Mouse (Mus musculus): ENCODE results near the gene Brf1. TPM values are rescaled to one million over a fixed set of nuclear protein-coding genes. Genes with fewer than 3 reads are reported as not detected.

The Brf1 gene
- polyA plus RNA-seq, 1 experiment: 27.2 TPM

- TF ChIP-seq MAX (IDR thresholded peaks at IDR 0.05) (no peak), FOSL1 (IDR thresholded peaks at IDR 0.05; ENCODE audit: insufficient read depth, low read length, poor library complexity, severe bottlenecking) (no peak), CEBPB (IDR thresholded peaks at IDR 0.05; ENCODE audit: low read depth) (no peak), USF1 (IDR thresholded peaks at IDR 0.05; ENCODE audit: low read depth) (no peak), MYOG (IDR thresholded peaks at IDR 0.05; ENCODE audit: control insufficient read depth, extremely low read depth, insufficient read length) (no peak), MYOD1 (IDR thresholded peaks at IDR 0.05; ENCODE audit: control insufficient read depth, insufficient read length, low read depth) (no peak), CTCF (IDR thresholded peaks at IDR 0.05; ENCODE audit: control insufficient read depth, insufficient read depth, insufficient read length) (no peak)
- Histone ChIP-seq H3K4me3 (ENCODE audit: insufficient read depth, poor library complexity, severe bottlenecking) (no peak overlapping the region), H3ac (ENCODE audit: control insufficient read depth, insufficient read length, low read depth) (no peak overlapping the region), H3K79me2 (ENCODE audit: control insufficient read depth, insufficient read depth) (peaks cover 65% of the 10 kb centered on the region), H3K36me3 (ENCODE audit: control insufficient read depth, insufficient read depth) (peaks cover 16% of the 10 kb centered on the region), H3K79me3 (ENCODE audit: low read depth) (peaks cover 43% of the 10 kb centered on the region), H3K27me3 (ENCODE audit: control insufficient read depth, insufficient read depth, insufficient read length) (no peaks in the 10 kb centered on the region)
Measured at GRCm38 (mm10) chr12:112921518-112921917, 79.0 kb downstream of the Brf1 start.

- Histone ChIP-seq H3K4me3 (ENCODE audit: insufficient read depth, poor library complexity, severe bottlenecking) (no peak overlapping the region), H3ac (ENCODE audit: control insufficient read depth, insufficient read length, low read depth) (no peak overlapping the region), H3K79me2 (ENCODE audit: control insufficient read depth, insufficient read depth) (peaks cover 32% of the 10 kb centered on the region), H3K79me3 (ENCODE audit: low read depth) (peaks cover 17% of the 10 kb centered on the region), H3K36me3 (ENCODE audit: control insufficient read depth, insufficient read depth) (peaks cover 30% of the 10 kb centered on the region), H3K27me3 (ENCODE audit: control insufficient read depth, insufficient read depth, insufficient read length) (no peaks in the 10 kb centered on the region)
- no peak for TF ChIP-seq CTCF (IDR thresholded peaks at IDR 0.05; ENCODE audit: control insufficient read depth, insufficient read depth, insufficient read length)
- no peak for TF ChIP-seq MYOD1 (IDR thresholded peaks at IDR 0.05; ENCODE audit: control insufficient read depth, insufficient read length, low read depth)
- no peak for TF ChIP-seq USF1 (IDR thresholded peaks at IDR 0.05; ENCODE audit: low read depth)
- no peak for TF ChIP-seq CEBPB (IDR thresholded peaks at IDR 0.05; ENCODE audit: low read depth)
- no peak for TF ChIP-seq MAX (IDR thresholded peaks at IDR 0.05)
- no peak for TF ChIP-seq MYOG (IDR thresholded peaks at IDR 0.05; ENCODE audit: control insufficient read depth, extremely low read depth, insufficient read length)
- TF ChIP-seq FOSL1 (IDR thresholded peaks at IDR 0.05; ENCODE audit: insufficient read depth, low read length, poor library complexity, severe bottlenecking): no peak
Measured at GRCm38 (mm10) chr12:112917906-112918305, 82.6 kb downstream of the Brf1 start.

- TF ChIP-seq MYOD1 (IDR thresholded peaks at IDR 0.05; ENCODE audit: control insufficient read depth, insufficient read length, low read depth): no peak
- no peak overlapping the region for H3ac ChIP-seq (ENCODE audit: control insufficient read depth, insufficient read length, low read depth)
- H3K79me2 ChIP-seq (ENCODE audit: control insufficient read depth, insufficient read depth): peaks cover 28% of the 10 kb centered on the region
- H3K79me3 ChIP-seq (ENCODE audit: low read depth): peaks cover 13% of the 10 kb centered on the region
- peaks cover 34% of the 10 kb centered on the region for H3K36me3 ChIP-seq (ENCODE audit: control insufficient read depth, insufficient read depth)
- no peak overlapping the region for H3K4me3 ChIP-seq (ENCODE audit: insufficient read depth, poor library complexity, severe bottlenecking)
- no peaks in the 10 kb centered on the region for H3K27me3 ChIP-seq (ENCODE audit: control insufficient read depth, insufficient read depth, insufficient read length)
Measured at GRCm38 (mm10) chr12:112917486-112917885, 83.0 kb downstream of the Brf1 start.

GRCm38 (mm10) chr12:112916698-112917400, 83.7 kb downstream of the Brf1 start:
- no peak overlapping the region for H3K4me3 ChIP-seq (ENCODE audit: insufficient read depth, poor library complexity, severe bottlenecking)
- no peaks in the 10 kb centered on the region for H3K27me3 ChIP-seq (ENCODE audit: control insufficient read depth, insufficient read depth, insufficient read length)
- TF ChIP-seq USF1 (IDR thresholded peaks at IDR 0.05; ENCODE audit: low read depth) (no peak), CEBPB (IDR thresholded peaks at IDR 0.05; ENCODE audit: low read depth) (no peak), CTCF (IDR thresholded peaks at IDR 0.05; ENCODE audit: control insufficient read depth, insufficient read depth, insufficient read length) (no peak), MYOG (IDR thresholded peaks at IDR 0.05; ENCODE audit: control insufficient read depth, extremely low read depth, insufficient read length) (no peak), MAX (IDR thresholded peaks at IDR 0.05) (no peak), MYOD1 (IDR thresholded peaks at IDR 0.05; ENCODE audit: control insufficient read depth, insufficient read length, low read depth) (no peak), FOSL1 (IDR thresholded peaks at IDR 0.05; ENCODE audit: insufficient read depth, low read length, poor library complexity, severe bottlenecking) (no peak)
- H3K36me3 ChIP-seq (ENCODE audit: control insufficient read depth, insufficient read depth): peaks cover 38% of the 10 kb centered on the region
- no peak overlapping the region for H3ac ChIP-seq (ENCODE audit: control insufficient read depth, insufficient read length, low read depth)
- H3K79me3 ChIP-seq (ENCODE audit: low read depth): peaks cover 9% of the 10 kb centered on the region
- H3K79me2 ChIP-seq (ENCODE audit: control insufficient read depth, insufficient read depth): peaks cover 22% of the 10 kb centered on the region

- H3K27me3 ChIP-seq (ENCODE audit: control insufficient read depth, insufficient read depth, insufficient read length): no peaks in the 10 kb centered on the region
- TF ChIP-seq CTCF (IDR thresholded peaks at IDR 0.05; ENCODE audit: control insufficient read depth, insufficient read depth, insufficient read length) (no peak), FOSL1 (IDR thresholded peaks at IDR 0.05; ENCODE audit: insufficient read depth, low read length, poor library complexity, severe bottlenecking) (no peak), MAX (IDR thresholded peaks at IDR 0.05) (no peak), MYOG (IDR thresholded peaks at IDR 0.05; ENCODE audit: control insufficient read depth, extremely low read depth, insufficient read length) (no peak), MYOD1 (IDR thresholded peaks at IDR 0.05; ENCODE audit: control insufficient read depth, insufficient read length, low read depth) (no peak), USF1 (IDR thresholded peaks at IDR 0.05; ENCODE audit: low read depth) (no peak), CEBPB (IDR thresholded peaks at IDR 0.05; ENCODE audit: low read depth) (no peak)
- H3K79me2 ChIP-seq (ENCODE audit: control insufficient read depth, insufficient read depth): peaks cover 9% of the 10 kb centered on the region
- H3K36me3 ChIP-seq (ENCODE audit: control insufficient read depth, insufficient read depth): peaks cover 47% of the 10 kb centered on the region
- H3K4me3 ChIP-seq (ENCODE audit: insufficient read depth, poor library complexity, severe bottlenecking): no peak overlapping the region
- no peaks in the 10 kb centered on the region for H3K79me3 ChIP-seq (ENCODE audit: low read depth)
- H3ac ChIP-seq (ENCODE audit: control insufficient read depth, insufficient read length, low read depth): no peak overlapping the region
Measured at GRCm38 (mm10) chr12:112915587-112915986, 84.9 kb downstream of the Brf1 start.

GRCm38 (mm10) chr12:112914527-112914926, 86.0 kb downstream of the Brf1 start:
- Histone ChIP-seq H3K4me3 (ENCODE audit: insufficient read depth, poor library complexity, severe bottlenecking) (no peak overlapping the region), H3ac (ENCODE audit: control insufficient read depth, insufficient read length, low read depth) (no peak overlapping the region), H3K79me3 (ENCODE audit: low read depth) (no peaks in the 10 kb centered on the region), H3K79me2 (ENCODE audit: control insufficient read depth, insufficient read depth) (no peaks in the 10 kb centered on the region), H3K27me3 (ENCODE audit: control insufficient read depth, insufficient read depth, insufficient read length) (no peaks in the 10 kb centered on the region), H3K36me3 (ENCODE audit: control insufficient read depth, insufficient read depth) (peaks cover 53% of the 10 kb centered on the region)
- TF ChIP-seq FOSL1 (IDR thresholded peaks at IDR 0.05; ENCODE audit: insufficient read depth, low read length, poor library complexity, severe bottlenecking): no peak

Data from C2C12 (cell line).